Mouse (Mus musculus) heart, postnatal 4 days (tissue): ENCODE measurements around the gene Edem1. TPM values are rescaled to one million over a fixed set of nuclear protein-coding genes. Genes with fewer than 3 reads are reported as not detected.

ENCODE experiments used
- DNase-seq: peaks from one replicate; pipeline ENCODE4 v3.0.0; 2021
- total RNA-seq, 2 experiments: library from RNA; stranded (reverse); gene quantifications; 2 replicates each; pipeline ENCODE4 v1.2.3; 2021

The Edem1 gene
- total RNA-seq, 2 experiments from 2014 or later: 14.2 to 22.3 TPM

DNA sequence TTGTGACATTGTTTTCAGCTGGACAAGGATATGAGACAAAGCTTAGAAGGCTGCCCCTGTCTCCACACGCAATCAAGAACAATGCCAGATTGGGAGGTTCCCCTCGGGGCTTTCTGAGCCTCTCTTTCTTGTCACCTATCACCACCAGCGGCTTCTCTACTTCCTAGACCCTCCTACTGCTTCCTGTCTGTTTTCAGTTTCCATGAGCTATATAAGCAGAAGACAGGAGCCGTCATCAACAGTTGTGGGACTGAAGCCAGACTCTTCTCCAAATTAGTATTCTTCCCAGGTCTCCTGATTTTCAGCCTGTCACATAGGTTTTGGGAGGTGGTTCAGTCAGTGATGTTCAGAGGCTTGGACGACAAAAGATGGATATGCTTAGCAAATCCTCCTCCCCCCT lies 47.6 kb downstream of the Edem1 start:
- DNase-seq: peak; percentile 23

DNA sequence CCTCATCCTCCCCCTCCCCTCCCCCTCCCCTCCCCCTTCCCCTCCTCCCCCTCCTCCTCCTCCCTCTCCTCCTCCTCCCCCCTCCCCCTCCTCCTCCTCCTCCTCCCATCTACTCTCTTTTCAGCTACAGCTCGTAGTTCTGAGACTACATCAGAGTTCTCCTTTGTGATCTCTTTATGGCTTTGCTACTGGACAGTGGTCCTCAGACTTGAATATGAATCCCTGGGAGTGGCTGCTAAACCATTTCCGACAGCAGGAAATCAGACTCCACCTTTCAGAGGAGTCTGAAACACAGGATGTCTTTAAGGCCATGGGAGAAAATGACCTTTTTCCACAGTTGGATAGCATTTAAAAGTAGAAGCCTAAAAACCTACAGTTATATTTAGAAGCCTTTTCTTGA lies 48.0 kb downstream of the Edem1 start:
- DNase-seq: no peak

DNA sequence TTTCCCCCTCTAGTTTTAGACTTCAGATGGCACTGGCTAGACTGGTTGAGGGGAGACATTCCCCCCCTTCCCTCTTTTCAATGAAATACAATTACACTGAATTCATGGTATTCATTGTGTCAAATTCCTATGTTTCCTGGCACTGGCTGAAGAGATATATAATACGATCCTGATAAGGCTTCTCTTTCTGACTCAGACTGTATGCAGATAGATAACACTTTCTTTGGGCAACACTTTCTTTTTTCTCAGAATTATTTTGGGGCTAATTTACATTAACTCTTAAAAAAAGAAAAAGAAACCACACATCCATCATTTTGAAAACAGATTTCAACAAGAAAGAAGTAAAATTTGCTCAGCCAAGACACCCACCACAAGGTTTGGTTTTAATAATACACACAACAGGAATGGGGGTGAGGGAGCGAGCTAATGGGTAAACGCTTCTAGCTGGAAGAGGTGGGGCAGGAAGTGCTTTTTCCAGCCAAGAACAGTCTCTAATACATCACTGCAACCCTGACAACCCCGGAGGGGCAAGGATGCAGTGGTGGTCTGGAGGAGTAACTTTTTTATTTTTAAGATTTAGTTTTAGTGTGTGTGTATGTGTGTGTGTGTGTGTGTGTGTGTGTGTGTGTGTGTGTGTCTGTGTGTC lies 52.0 kb downstream of the Edem1 start:
- no peak for DNase-seq

DNA sequence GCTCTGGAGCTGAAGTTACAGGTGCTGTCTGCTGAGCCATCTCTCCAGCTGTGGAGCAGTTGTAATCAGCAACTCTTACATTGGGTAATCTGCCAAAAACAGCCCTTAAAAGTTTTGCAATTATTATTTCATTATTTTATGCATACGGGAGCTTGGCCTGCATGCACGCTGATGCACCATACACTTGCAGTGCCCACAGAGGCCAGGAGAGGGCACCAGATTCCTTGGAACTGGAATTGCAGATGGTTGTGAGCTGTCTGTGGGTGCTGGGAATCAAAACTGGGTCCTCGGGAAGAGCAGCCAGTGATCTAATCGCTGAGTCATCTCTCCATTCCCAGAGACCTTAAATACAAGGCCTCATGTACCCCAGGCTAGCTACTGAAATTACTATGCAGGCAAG lies 52.6 kb downstream of the Edem1 start:
- no peak for DNase-seq

- DNase-seq: no peak
Measured at GRCm38 (mm10) chr6:108883826-108884225, 55.4 kb downstream of the Edem1 start.

DNA sequence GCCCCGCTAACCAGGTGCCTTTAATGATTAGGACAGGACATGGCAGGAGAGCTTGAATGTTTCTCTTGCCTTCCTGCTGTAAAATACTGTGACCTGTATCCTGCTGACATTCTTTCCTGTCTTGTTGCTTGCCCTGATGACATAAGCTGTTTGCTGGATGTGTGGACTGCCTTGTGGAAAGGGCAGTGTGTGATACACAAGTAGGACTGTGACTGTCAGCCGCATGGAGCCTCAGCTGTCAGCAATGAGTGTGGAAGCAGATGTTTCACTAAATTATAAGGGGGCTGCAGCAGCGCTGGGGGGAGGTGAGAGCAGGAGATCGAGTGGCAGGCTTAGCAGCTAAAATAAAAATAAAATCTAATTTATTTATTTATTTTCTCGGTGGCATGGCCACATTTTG lies 56.2 kb downstream of the Edem1 start:
- no peak for DNase-seq

DNA sequence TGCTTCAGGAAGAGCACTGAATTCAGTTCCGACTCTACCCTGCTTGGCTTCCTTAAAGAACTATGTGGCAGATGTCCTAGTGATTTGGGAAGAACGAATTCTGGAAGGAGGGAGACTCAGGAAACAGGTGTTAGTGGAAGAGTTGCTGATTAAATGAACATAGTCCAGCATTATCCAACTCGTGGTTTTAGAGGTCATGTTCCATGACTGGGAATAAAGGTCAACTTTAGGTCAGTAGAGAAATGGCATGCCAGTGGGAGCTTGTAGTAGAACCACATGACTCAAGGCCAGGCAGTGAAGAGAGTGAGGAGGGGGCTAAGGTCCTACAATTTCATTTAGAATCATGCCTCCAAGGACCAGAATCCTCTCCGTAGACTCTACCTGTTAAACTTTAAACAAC lies 57.9 kb downstream of the Edem1 start:
- no peak for DNase-seq

DNA sequence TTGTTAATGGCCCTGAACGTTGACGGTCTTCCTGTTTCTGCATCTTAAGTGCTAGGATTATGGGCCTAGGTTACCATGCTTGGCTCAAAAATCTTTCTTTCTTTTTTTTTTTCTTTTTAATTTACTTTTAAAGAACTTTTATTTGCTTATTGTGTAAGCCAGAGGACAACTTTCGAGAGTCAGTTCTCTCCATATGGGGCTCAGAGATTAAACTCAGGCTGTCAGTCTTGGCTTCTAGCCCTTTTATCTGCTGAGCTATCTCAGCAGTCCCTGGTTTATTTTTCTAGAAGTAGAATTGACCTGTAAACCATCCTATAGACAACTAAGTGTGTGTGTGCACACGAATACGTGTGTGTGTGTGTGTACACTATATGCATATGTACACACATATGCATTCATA lies 64.1 kb downstream of the Edem1 start:
- DNase-seq: no peak

- no peak for DNase-seq
Measured at GRCm38 (mm10) chr6:108895129-108895528, 66.7 kb downstream of the Edem1 start.

DNA sequence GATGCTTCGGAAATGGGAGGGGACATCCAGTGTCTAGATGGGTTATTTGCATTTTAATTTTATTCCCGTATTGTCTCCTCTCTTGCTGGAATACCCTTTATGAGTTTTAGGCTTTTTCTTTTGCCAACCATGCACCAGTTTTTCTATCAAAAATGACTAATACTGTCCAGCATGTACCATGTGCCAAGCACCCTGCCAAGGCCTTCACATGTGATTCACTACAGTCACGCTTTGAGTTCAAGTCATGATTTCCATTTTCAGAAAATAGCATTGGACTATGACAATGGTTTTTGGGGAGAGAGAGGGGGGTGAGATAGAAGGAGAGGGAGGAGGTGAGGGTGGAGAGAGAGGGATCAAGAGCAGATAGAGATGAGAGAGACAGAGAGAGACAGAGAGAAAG lies 67.5 kb downstream of the Edem1 start:
- DNase-seq: no peak

DNA sequence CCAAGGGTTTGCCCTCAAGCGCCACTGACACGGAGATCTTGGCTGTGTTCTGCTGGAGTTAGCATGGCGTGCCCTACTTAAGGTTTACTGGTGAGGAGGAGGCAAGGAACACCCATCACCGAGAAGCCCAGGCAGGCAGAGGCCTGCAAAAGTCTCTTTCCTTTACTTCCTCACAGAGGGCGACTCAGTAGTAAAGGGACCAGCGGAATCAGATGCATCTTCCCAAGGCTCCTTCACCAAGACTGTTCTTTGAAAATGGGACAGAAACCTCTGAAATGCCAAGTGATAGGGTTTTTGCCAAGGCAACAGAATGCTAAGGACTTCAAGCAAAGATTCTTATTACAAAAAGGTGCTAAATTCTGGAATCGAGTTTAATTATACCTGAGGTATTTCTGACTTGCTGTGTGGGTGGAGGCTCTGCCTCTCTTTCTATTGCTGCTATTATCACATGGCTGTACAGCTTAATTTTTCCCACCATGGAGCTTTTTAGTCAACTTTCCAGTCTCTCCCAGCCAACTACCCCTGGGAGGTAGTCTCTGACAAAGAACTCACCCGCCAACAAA lies 68.2 kb downstream of the Edem1 start:
- DNase-seq: no peak

- no peak for DNase-seq
Measured at GRCm38 (mm10) chr6:108899231-108899630, 70.8 kb downstream of the Edem1 start.

GRCm38 (mm10) chr6:108902124-108902523 lies 73.7 kb downstream of the Edem1 start:
- no peak for DNase-seq

DNA sequence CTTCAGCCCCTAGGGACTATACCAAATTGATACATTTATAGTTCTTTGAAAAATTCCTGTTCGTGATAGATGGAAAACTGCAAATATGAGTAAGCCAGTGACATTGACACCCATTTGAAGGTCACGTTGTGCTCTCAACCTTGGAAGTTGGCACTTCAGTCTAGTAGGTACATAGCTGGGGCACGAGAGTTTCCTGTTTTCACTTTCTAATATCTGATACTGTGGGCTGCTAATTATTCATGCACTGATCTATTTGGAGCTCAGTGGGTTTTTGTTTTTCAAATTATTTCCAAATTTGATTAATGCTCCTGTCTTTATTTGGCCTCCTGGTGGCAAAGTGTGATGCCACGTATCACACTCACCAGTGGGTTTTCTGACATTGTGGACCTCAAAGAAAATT lies 74.8 kb downstream of the Edem1 start:
- no peak for DNase-seq

DNA sequence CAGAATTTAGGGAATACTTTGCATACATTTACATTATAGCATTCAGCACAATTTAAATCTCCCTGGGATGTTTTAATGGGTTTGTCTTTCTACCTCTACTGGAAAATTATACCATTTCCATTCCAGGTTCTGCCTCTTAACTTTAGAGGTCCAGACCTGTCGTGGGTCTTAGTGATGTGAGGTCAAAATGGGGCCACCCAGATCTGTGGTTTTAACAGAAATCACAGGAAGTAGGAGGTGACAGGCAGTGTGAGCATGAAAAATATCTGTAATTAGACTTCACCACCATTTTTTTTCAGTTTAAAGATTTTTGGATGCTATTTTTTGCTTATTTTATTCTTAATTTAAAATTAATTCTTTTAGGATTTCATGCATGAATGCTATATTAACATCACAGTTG lies 78.1 kb downstream of the Edem1 start:
- DNase-seq: no peak

Other genes with a start within 250 kb of the Edem1 start
- gene Bhlhe40, start 168.0 kb upstream of the Edem1 start, total RNA-seq: 10 to 100 TPM; 59.9 to 74.1 TPM
- 10 to 100 TPM; 77.8 to 79.9 TPM for gene Arl8b, start 45.5 kb upstream of the Edem1 start, total RNA-seq